Mouse (Mus musculus) spleen, embryonic (tissue): ENCODE results near the gene Erp27.

Experiments
- CTCF ChIA-PET: fragments of 350-600 bp; sonication (Branson Sonifier 250); formaldehyde crosslinking; loops from one replicate; lab custom pipeline; 2022; lab: Charles Lee

Erp27 gene

GRCm38 (mm10) chr6:136913384-136914126 is 8.4 kb downstream of the Erp27 start:
- CTCF ChIA-PET = interaction anchor here (0.8 kb wide), 1 partner anchor 52 kb away, joined by 7 read pairs; no protein-coding TSS in a partner anchor

DNA sequence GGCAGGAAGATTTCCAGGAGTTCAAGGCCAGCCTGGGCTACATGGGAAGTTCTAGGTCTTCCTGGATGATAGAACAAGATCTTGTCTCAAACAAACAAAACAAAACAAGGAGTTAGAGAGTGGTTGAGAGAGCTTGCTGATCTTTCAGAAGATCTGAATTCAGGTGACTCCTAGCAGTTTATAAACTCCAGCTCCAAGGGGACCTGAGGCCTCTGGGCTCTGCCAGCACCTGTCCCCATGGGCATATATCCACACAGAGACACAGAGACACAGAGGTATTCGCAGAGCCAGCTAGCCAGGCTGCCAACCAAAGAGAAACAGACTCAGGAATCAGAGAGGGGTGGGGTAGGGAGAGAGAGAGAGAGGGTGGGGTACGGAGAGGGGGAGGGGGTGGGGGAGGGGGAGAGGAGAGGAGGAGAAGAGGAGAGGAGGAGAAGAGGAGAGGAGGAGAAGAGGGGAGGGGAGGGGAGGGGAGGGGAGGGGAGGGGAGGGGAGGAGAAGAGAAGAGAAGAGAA is 9.2 kb downstream of the Erp27 start:
- CTCF ChIA-PET = no interaction called here

DNA sequence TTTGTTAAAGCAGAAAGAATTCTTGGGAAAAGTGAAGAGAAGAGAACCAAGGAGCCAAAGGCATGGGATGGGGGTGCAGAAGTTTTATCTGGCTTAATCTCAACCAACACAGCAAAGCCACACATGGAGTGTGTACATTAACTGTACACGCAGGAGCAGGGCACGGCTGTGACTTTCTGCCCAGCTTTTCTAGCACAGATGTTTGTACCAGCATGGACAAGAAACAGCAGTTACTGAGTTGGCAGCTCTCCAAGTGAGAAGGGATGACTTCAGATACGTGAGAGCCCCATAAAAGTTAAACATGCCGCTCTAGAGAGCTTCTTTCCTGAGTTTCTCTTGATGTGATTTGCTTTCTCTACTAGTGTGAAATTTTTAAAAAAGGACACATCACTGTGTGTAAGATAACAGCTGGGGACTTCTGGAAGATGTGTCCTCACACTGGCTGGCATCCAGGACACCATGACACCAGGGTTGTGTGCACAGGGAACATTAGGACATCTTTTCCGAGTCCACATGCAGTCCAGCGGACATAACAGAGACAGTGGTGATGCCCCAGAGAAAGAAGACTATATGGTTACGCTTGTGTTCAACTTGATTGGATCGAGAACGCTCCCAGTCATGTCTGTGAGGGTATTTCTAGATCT is 11.6 kb downstream of the Erp27 start:
- CTCF ChIA-PET = no interaction called here

GRCm38 (mm10) chr6:136906937-136907293 is 15.1 kb downstream of the Erp27 start:
- CTCF ChIA-PET = no interaction called here

DNA sequence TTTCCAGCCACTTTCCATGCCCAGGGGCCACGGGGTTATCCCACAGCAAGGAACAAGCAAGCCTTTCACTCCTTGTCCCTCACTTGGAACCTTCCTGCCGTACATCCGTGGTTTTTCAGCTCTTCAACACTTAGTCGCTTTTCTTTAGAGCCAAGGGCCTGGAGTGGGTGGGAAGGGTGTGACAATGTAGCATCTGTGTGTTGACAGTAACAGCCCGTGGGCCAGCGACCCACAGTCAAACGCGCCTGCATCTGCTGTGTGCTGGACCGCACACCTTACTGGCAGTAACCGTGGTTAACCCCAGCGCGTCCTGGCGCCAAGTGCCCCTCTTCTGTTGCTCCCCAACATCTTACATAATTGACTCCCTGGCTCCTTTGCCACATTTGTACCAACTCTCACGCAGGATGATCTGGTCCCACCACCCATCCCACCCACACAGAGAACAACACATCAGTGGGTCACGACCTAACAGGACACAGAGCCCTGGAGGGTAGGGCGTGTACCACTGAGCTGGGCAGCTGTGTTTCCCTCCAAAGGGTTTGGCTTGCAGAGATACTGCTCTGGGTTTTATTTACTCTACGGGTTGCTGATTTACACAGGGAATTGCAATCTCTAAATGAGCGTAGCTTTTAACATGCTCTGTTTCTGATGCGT is 15.6 kb downstream of the Erp27 start:
- CTCF ChIA-PET = no interaction called here

- CTCF ChIA-PET = interaction anchor here (1.0 kb wide), 1 partner anchor 16 kb away, joined by 4 read pairs; no protein-coding TSS in a partner anchor
Observed at GRCm38 (mm10) chr6:136903885-136904470, 18.0 kb downstream of the Erp27 start.

DNA sequence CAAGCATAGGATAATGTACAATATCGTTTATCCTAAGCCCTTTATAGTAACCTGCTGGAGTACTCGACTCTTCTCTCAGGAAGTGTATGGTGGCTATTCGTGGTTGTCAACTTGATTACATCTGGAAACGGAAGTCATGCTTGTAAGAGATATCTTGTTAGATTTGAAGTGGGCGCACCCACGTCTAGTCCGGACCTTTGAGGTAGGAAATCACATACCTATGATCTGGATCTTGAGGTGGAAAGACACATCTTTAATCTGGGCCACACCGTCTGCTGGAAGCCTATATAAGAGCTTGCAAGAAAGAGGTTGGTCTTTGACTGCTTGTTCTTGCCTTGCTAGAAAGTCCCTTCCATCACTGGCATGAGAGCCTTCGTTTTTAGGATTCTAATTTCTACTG is 19.5 kb downstream of the Erp27 start:
- CTCF ChIA-PET = no interaction called here

- CTCF ChIA-PET = no interaction called here
Observed at GRCm38 (mm10) chr6:136901010-136901409, 21.0 kb downstream of the Erp27 start.

GRCm38 (mm10) chr6:136900369-136901009 is 21.5 kb downstream of the Erp27 start:
- CTCF ChIA-PET = no interaction called here

DNA sequence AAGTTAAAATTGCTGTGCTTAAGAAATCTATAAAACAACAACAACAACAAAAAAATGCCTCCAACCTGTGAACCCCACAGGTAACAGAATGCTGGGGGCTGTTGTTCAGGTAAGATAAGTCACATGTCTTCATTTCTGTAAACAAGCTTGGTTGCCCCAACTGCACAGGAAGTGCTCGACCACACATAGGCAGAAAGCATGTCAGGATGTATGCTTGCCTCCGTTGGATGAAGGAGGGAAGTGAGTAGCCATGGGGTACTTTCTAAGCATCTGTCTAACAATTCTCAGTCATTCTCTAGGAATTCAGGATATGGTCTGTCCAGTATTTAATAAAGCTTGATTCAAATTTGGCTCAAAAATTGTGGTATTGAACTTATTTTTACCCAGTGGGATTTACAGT is 23.0 kb downstream of the Erp27 start:
- CTCF ChIA-PET = no interaction called here

- CTCF ChIA-PET = no interaction called here
Observed at GRCm38 (mm10) chr6:136898222-136898621, 23.8 kb downstream of the Erp27 start.

DNA sequence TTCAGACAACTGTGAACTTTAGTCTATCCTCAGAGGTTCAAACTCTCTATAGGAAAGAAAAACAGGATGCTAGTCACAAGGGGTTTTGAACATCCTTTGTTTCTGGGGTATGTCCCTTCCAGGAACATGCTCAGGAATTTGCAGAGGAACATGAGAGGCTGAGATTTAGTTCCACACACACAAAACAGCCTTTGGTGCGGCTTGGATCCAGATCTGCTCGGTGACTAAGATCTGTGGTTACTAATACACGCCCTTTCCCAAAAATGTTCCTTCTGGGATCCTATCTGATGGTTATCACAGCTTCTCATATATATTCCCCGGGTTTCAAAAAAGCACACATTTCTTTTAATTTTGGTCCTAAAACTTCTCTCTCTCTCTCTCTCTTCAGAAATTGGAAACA is 24.2 kb downstream of the Erp27 start:
- CTCF ChIA-PET = no interaction called here

DNA sequence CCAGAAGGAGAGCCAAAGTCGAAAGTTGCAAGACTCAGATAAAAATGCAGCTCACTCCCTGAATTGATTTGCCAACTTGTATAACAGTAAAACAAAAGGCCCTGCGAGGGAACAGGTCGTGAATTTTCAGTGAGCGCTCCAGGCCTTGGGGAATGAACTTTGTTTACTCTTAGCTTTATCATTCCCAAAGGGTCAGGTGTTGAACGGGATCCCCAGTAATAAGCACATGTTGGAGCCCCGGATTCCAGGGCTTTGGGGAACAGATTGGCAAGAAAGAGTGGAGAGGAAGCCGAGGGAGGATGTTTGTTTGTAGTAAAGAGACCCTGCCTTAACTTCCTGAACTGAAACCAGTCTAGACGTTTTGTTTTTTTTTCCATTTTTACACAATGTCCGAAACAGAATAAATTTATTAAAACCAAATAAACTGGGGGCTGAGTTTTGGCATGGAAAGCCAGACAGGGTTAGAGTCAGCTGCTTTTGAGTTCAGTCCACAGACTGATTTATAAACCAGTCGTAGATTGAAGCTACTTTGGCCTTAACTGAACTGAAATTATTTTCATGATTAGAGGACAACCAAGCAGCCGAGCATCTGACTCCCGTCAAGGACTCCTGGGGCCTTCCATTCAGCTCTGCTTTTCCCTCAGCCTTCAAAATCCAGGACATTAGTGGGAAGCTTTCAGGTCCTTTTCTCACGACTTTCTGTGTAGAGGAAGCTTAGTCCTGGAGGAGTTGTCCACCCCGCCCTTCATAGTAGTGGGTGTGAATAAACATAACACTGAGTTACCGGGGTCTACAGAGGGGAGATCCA is 27.2 kb downstream of the Erp27 start:
- CTCF ChIA-PET = interaction anchor here (0.5 to 0.6 kb wide), 2 partner anchors 60 to 1144 kb away, joined by 3 to 5 read pairs; no protein-coding TSS in a partner anchor

DNA sequence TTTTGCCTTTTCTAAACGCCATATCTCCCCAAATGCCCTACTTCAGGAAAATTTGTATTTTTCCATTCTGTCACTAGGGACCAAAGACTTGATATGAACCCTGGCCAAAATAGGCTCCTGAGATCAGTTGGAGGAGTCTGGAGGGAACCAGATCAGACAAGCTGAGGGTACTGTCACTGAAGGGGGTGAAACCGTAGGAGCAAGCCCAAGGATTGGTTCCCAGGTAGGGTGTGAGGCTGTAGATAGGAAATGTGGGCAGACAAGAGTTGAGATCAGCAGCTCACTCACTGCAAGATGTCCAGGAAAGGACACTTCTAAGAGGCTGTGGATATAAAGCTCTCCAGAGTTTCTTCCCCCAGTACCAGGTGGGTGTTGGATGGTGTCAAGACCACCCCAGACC is 30.0 kb downstream of the Erp27 start:
- CTCF ChIA-PET = no interaction called here

- CTCF ChIA-PET = no interaction called here
Observed at GRCm38 (mm10) chr6:136889554-136889953, 32.4 kb downstream of the Erp27 start.

GRCm38 (mm10) chr6:136889067-136889466 is 32.9 kb downstream of the Erp27 start:
- CTCF ChIA-PET = no interaction called here

DNA sequence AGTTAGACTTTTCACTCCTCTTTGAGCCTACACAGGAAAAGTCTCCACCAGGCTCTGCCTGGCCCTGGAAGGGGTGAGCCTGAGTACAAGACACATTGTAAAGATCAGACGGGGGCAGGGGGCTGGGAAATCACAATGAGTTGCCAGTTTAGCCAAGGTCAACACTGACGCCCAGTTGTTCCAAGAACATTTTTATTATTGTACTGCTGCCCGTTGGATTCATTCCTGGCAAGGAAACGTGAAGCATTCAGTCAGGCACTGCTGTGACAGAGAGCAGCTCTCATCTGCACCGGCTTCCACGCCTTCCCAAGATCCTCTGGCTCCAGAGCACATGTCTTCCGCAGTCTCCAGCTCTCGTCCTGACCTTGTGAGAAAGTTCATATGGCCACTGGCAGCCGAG is 34.1 kb downstream of the Erp27 start:
- CTCF ChIA-PET = no interaction called here

- CTCF ChIA-PET = interaction anchor here (0.6 kb wide), 1 partner anchor 82 kb away, joined by 9 read pairs; no protein-coding TSS in a partner anchor
Observed at GRCm38 (mm10) chr6:136884766-136885165, 37.2 kb downstream of the Erp27 start.

DNA sequence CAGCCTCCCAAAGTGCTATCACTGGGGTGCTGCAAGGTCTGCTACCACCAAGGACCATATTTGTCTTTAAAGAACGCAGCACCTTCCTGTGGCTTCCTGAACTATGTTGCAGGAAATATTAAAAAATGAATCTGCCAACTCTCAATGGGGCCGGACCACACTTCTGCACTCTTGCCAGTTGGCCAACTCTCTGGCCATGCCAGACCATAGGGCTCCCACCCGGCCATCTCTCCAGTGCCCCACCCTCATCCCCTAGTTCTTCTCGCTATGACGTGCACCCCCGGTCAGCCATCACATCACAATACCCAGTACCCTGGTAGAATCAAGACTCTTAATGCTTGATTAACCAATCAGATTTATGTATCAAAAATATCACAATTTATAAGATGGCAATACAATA is 38.0 kb downstream of the Erp27 start:
- CTCF ChIA-PET = no interaction called here

DNA sequence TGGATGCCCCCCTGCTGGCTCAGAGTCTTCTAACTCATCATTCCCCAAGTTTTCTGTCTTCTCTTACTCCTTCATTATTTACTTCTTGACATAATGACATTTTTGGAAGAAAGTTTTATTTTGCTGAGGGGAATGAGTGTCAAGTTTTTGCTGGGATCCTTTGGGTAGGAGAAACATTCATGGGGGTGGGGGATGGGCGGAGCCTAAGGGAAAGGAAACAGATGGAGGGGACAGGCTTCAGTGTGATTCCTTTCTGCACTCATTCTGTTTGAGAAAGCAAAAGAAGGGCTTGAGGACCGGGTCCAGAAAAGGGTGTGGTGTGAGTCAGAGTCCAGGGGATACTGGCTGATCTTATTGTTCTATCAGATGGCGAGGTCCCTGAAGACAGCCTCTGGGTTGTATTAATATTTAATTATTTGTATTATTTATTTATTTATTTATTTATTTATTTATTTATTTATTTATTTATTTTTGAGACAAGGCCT is 38.5 kb downstream of the Erp27 start:
- CTCF ChIA-PET = no interaction called here

DNA sequence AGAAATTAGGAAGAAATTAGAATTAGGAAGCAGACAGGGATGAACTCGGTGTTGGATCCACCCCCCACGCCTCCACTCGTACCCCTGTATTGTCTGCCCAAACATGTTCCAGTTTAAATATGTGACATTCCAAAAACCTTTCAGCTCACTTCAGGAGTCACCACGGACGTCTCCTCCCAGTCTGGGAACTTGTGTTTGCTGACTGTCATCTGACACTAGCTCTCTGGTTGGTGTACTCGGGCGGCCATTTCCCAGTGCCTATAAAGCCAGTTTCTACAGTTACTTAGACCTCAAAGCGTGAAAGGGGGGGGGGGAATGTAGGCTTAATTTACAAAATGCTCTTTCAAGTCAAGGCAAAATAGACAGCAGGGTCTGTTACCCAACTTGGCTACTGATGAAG is 40.3 kb downstream of the Erp27 start:
- CTCF ChIA-PET = no interaction called here
